Mouse (Mus musculus) cortical plate, adult 2 months (tissue): Measurements from ENCODE around the gene Fancg.

Source experiments
- CTCF ChIP-seq: fragments of 200-500 bp; IDR thresholded peaks from 2 replicates; pipeline ENCODE4 v1.5.1; 2011; ENCODE audit warnings: mild to moderate bottlenecking, control low read depth, low read length; ENCODE audit not compliant: insufficient read depth; ENCODE audit errors: extremely low read depth
- POLR2A ChIP-seq: fragments of 200-500 bp; IDR thresholded peaks from 2 replicates; pipeline ENCODE4 v1.6.1; 2011; ENCODE audit warnings: mild to moderate bottlenecking, low read length, control low read depth; ENCODE audit not compliant: insufficient read depth; ENCODE audit errors: extremely low read depth

DNA sequence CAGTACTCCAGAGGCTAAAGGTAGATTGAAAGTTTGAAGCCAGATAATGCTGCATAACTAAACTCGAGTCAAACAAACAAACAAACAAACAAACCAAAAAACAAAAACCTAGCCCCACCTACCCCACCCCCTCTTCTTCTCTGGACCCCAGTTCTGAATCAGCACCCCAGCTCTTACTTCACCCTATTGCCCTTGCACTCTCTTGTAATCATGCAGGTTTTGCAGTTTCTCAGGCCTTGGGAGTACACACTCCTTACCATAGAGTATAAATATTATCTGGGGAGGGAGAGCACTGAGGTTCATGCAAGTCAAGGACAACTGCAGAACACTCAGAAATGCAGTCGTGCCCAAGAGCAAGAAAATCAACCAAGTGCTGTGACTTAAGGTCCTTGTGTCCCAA, 9.0 kb downstream of the Fancg start:
- TF ChIP-seq POLR2A (no peak), CTCF (no peak)
